Mouse (Mus musculus) ES-E14 (cell line): ENCODE results near the gene Tomm34.

Source experiments
- CHD2 ChIP-seq: IDR thresholded peaks from 2 replicates; pipeline ENCODE4 v1.6.1; 2014; ENCODE audit warnings: mild to moderate bottlenecking, low read depth, low read length, inconsistent platforms
- HCFC1 ChIP-seq: IDR thresholded peaks from 2 replicates; pipeline ENCODE4 v1.6.1; 2012; ENCODE audit warnings: low read length, inconsistent platforms, borderline replicate concordance; ENCODE audit not compliant: insufficient read depth
- MAFK ChIP-seq: IDR thresholded peaks from 2 replicates; pipeline ENCODE4 v1.6.1; 2014; ENCODE audit warnings: mild to moderate bottlenecking, low read depth, low read length, inconsistent platforms; ENCODE audit not compliant: insufficient read depth
- ZC3H11A ChIP-seq: IDR thresholded peaks from 2 replicates; pipeline ENCODE4 v1.6.1; 2012; ENCODE audit warnings: low read depth, mild to moderate bottlenecking, inconsistent platforms, low read length, borderline replicate concordance
- ZNF384 ChIP-seq: IDR thresholded peaks from 2 replicates; pipeline ENCODE4 v1.6.1; 2012; ENCODE audit warnings: low read depth, low read length, inconsistent platforms

DNA sequence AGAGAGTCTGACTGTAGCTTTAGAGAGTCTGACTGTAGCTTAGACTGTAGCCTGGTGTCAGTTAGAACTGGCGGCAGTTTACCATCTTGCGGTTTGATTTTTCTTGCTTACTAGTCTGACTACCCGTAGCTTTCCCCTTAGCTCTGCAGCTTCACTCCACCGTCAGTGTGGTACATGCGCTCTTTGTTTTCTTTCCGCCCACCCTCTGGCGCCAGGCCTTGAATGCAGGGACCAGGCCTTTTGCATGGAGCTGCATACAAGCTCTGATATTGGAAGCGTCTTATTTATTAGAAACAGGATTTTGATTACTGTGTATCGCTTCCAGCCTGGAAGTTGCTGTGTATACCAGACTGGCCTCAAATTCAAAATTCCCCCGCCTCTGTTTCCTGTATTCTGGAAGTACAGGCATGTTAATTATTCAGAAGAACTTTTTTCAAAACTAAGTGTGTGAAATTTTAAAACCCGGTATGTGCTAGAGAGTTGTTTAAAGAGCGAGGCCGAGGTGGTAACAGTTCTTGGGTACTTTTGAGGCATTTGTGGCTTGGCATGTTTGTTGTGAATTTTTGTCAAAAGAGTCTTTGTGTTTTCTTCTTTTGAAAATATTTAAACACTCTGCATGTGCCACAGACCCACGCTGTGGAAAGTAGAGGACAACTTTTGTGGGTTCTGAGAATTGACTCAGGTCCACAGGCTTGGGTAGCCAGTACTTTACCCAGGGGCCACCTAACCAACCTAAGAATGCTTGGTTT lies 35.5 kb upstream of the Tomm34 start:
- TF ChIP-seq CHD2 = no peak
- TF ChIP-seq HCFC1 = no peak
- TF ChIP-seq MAFK = no peak
- TF ChIP-seq ZC3H11A = no peak
- no peak for TF ChIP-seq ZNF384
